Mouse (Mus musculus) kidney, embryonic 15.5 days (tissue): Measurements from ENCODE around the gene Yjefn3. TPM values are rescaled to one million over a fixed set of nuclear protein-coding genes. Genes with fewer than 3 reads are reported as not detected.
A peak's percentile ranks its signal among the peaks of the same experiment; 100 is the strongest.

Source experiments
- ATAC-seq: fragments of 200-750 bp; cut with Nextera tagmentation; replicated peaks from 2 replicates; pipeline ENCODE4 v1.8.0; 2017; ENCODE audit warnings: moderate TSS enrichment; ENCODE audit not compliant: low FRiP score
- H3K27ac ChIP-seq: fragments of 300-500 bp; sonication (generic); 2 replicates; pipeline ENCODE4 v1.5.1; 2015; ENCODE audit warnings: mild to moderate bottlenecking, inconsistent platforms
- H3K27me3 ChIP-seq: fragments of 300-500 bp; sonication (generic); 2 replicates; pipeline ENCODE4 v1.6.1; 2015; ENCODE audit warnings: inconsistent platforms
- H3K36me3 ChIP-seq: fragments of 300-500 bp; sonication (generic); 2 replicates; pipeline ENCODE4 v1.6.1; 2015; ENCODE audit warnings: inconsistent platforms
- H3K4me1 ChIP-seq: fragments of 300-500 bp; sonication (generic); 2 replicates; pipeline ENCODE4 v1.6.1; 2015; ENCODE audit warnings: inconsistent platforms
- H3K4me2 ChIP-seq: fragments of 300-500 bp; sonication (generic); 2 replicates; pipeline ENCODE4 v1.6.1; 2015; ENCODE audit warnings: moderate library complexity, mild to moderate bottlenecking, inconsistent platforms
- H3K4me3 ChIP-seq: fragments of 300-500 bp; sonication (generic); replicated peaks from 2 replicates; pipeline ENCODE4 v1.5.1; 2015; ENCODE audit warnings: mild to moderate bottlenecking, inconsistent platforms
- H3K9ac ChIP-seq: fragments of 300-500 bp; sonication (generic); 2 replicates; pipeline ENCODE4 v1.6.1; 2015; ENCODE audit warnings: mild to moderate bottlenecking, inconsistent platforms
- H3K9me3 ChIP-seq: fragments of 300-500 bp; sonication (generic); replicated peaks from 2 replicates; pipeline ENCODE4 v1.6.1; 2016; ENCODE audit warnings: inconsistent platforms
- WGBS: fragments of 180-500 bp; shearing (Covaris S2); methylation state at CpG from one replicate; pipeline ENCODE4 v1.1.7; 2015; ENCODE audit warnings: mixed read lengths; 5-methylcytosine and 5-hydroxymethylcytosine counted together
- polyA plus RNA-seq: library from polyadenylated mRNA; unstranded; fragments of >200 nt; fragmentation: Nextera tagmentation; extraction: Ambion mirVana; gene quantifications from 2 replicates; pipeline ENCODE4 v1.2.1, GENCODE M21; 2015

Yjefn3 gene
- polyA plus RNA-seq, 1 experiment from 2014 or later = 5.2 TPM

DNA sequence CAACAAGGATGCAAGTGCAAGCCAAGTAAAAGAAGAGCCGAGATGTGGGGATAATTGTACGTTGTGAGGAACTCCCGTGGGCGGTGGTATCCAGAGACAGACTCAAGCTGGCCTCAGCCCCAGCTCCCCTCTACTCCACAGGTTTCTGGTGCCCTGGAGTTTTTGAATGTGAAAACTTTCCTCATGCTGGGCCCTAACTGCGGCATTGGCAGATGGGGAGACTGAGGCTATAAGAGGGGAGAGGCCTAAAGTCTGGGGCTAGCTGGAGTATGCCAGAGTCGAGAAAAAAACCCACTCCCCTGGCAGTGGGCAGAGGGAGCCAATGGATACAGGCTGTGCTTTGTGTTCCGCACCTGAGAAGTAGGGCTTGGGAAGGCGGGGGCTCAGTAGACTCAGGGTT, 1.6 kb upstream of the Yjefn3 start:
- 0 out of 2 replicates have a peak overlapping the region, but pooled peaks have one; percentile 70 for H3K9ac ChIP-seq
- H3K9me3 ChIP-seq = no peaks in the 10 kb centered on the region
- H3K27ac ChIP-seq = no peak overlapping the region
- WGBS = 77% methylated on average over 8 of the region's 8 CpGs
- H3K4me2 ChIP-seq = peak overlapping the region; percentile 92
- peak overlapping the region; percentile 83 for H3K4me3 ChIP-seq
- no peaks in the 10 kb centered on the region for H3K27me3 ChIP-seq
- H3K36me3 ChIP-seq = peaks cover 25% of the 10 kb centered on the region
- no peak for ATAC-seq
- peaks cover 41% of the 10 kb centered on the region for H3K4me1 ChIP-seq

DNA sequence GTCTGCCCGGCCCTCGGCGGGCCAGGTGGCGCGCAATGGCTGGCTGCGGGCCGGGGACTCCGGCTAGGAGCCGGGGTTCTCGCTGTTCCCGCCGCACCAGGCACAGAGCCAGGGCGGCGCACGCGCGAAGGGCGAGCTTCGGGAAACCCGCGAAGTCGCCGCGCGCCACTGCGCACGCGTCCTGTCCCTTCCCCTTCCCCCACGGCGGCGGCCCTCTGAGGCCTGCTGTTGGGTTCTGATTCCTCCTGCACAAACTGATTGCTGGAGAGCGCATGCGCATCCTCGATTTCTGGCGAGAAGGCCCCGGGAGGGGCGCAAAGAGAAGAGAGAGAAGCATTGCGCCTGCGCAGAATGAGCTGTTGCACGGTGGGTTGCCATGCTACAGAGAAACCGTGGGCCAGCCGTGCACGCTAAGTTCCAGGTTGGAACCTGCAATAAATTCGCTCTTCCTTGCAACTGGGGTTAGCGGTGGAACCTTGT, 591 bp upstream of the Yjefn3 start:
- Histone ChIP-seq H3K9me3 (no peaks in the 10 kb centered on the region), H3K36me3 (peaks cover 23% of the 10 kb centered on the region), H3K4me2 (peak overlapping the region; percentile 92), H3K4me1 (peaks cover 47% of the 10 kb centered on the region), H3K4me3 (peak overlapping the region; percentile 83), H3K9ac (peak overlapping the region; percentile 70), H3K27me3 (no peaks in the 10 kb centered on the region), H3K27ac (peak overlapping the region; percentile 98)
- under 1% methylated on average over 45 of the region's 45 CpGs for WGBS
- peak; percentile 90 for ATAC-seq

DNA sequence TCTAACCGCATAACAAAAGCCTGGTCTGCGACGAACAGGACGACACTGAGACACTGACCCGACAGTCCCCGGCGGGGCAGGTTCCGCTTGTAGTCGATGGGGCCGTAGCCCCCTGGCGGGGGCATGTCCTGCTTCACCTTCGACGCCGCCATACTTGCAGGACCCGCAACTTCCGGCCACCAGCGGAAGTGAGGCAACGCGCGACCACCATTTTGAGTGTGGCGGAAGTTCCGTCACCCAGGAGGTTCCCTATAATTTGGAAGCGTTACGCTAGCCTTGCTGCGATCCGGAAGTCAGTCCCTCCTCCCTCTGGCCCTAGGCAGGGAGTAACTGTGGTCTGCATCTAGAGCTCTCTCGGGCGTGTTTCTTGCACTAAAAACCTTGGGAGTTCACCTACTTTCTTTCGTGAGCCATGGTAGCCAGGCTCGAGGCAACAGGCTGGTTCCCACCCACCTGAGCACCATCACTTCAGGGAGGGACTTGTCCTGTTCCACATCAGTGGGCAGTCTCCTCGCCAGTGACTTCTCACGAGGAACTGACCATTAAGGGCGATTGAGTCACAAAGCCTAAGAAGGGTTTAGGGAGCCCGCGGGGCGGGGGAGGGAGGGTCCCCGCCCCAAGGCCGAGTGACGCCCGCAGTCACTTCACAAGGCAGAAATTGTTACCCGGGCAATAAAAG, 889 bp downstream of the Yjefn3 start:
- Histone ChIP-seq H3K27ac (peak overlapping the region; percentile 98), H3K4me3 (peak overlapping the region; percentile 83), H3K9me3 (no peaks in the 10 kb centered on the region), H3K36me3 (peaks cover 24% of the 10 kb centered on the region; the same call in 1 of the 2 replicates), H3K27me3 (no peaks in the 10 kb centered on the region), H3K9ac (peak overlapping the region; percentile 70), H3K4me2 (peak overlapping the region; percentile 92), H3K4me1 (peaks cover 58% of the 10 kb centered on the region)
- 1% methylated on average over 41 of the region's 41 CpGs for WGBS
- peak; percentile 76 for ATAC-seq

DNA sequence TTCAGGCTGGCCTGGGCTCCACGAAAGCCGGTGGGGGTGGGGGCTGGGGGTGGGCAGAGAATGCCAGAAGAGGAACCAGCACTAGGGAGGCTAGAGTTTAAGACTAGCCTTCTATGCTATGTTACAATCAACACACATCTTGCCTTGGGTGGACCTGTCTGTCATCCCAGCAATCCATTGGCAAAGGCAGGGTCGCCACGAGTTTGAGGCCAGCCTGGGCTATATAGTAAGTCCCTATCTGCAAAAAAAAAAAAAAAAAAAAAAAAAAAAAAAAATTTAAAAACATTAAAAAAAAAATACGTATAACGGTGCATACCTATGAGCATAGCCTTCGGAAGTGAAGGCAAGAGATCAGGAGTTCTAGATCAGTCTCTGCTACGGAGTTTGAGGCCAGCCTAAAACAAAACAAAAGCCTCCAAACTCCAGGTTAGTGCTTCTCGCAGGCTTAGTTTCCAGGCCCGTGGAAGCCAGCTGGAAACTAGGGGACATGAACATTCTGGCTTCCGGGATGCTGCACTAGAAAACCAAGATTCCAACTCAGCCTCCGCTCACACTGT, 1.5 kb downstream of the Yjefn3 start:
- Histone ChIP-seq H3K27me3 (no peaks in the 10 kb centered on the region), H3K27ac (peak overlapping the region; percentile 98), H3K4me1 (peaks cover 64% of the 10 kb centered on the region), H3K4me3 (peak overlapping the region; percentile 83), H3K9ac (peak overlapping the region; percentile 70), H3K4me2 (peak overlapping the region; percentile 92), H3K9me3 (no peaks in the 10 kb centered on the region), H3K36me3 (peaks cover 30% of the 10 kb centered on the region; the same call in 1 of the 2 replicates)
- 15% methylated on average over 12 of the region's 12 CpGs for WGBS
- no peak for ATAC-seq

GRCm38 (mm10) chr8:69899876-69900275, 2.6 kb downstream of the Yjefn3 start:
- H3K4me3 ChIP-seq = no peak overlapping the region
- no peaks in the 10 kb centered on the region for H3K27me3 ChIP-seq
- ATAC-seq = no peak
- no peak overlapping the region for H3K9ac ChIP-seq
- H3K27ac ChIP-seq = no peak overlapping the region
- 81% methylated on average over 2 of the region's 2 CpGs for WGBS
- peaks cover 38% of the 10 kb centered on the region for H3K36me3 ChIP-seq
- H3K4me1 ChIP-seq = peaks cover 64% of the 10 kb centered on the region
- H3K4me2 ChIP-seq = no peak overlapping the region
- H3K9me3 ChIP-seq = no peaks in the 10 kb centered on the region

DNA sequence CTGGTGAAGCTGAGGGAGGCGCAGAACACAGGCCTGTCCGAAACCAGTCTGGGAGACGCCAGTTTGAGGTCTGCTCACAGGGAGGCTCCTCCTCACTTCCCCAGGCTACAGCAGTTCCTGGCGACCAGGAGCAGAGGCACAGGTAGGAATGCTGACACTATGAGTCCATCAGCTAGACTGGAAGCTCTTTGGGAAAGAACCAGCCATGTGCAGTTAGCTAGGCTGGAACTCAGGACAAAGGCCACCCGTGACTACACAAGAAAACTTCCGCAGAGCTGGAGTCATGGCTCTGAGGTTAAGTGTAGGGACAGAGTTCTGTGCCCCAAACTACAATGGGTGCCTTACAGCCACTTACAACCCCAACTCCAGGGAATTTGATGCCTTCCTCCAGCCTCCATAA, 4.7 kb downstream of the Yjefn3 start:
- Histone ChIP-seq H3K36me3 (peaks cover 58% of the 10 kb centered on the region), H3K4me1 (peaks cover 58% of the 10 kb centered on the region), H3K27me3 (no peaks in the 10 kb centered on the region), H3K4me2 (no peak overlapping the region), H3K9ac (no peak overlapping the region), H3K4me3 (no peak overlapping the region), H3K27ac (no peak overlapping the region), H3K9me3 (no peaks in the 10 kb centered on the region)
- no peak for ATAC-seq
- 89% methylated on average over 6 of the region's 6 CpGs for WGBS

- no peak for ATAC-seq
- Histone ChIP-seq H3K9me3 (no peaks in the 10 kb centered on the region), H3K9ac (no peak overlapping the region), H3K4me2 (no peak overlapping the region), H3K4me3 (no peak overlapping the region), H3K27me3 (peaks cover under 1% of the 10 kb centered on the region), H3K4me1 (peaks cover 45% of the 10 kb centered on the region), H3K36me3 (peaks cover 64% of the 10 kb centered on the region), H3K27ac (no peak overlapping the region)
- WGBS = 81% methylated on average over 4 of the region's 4 CpGs
Measured at GRCm38 (mm10) chr8:69895772-69896451, 6.6 kb downstream of the Yjefn3 start.

DNA sequence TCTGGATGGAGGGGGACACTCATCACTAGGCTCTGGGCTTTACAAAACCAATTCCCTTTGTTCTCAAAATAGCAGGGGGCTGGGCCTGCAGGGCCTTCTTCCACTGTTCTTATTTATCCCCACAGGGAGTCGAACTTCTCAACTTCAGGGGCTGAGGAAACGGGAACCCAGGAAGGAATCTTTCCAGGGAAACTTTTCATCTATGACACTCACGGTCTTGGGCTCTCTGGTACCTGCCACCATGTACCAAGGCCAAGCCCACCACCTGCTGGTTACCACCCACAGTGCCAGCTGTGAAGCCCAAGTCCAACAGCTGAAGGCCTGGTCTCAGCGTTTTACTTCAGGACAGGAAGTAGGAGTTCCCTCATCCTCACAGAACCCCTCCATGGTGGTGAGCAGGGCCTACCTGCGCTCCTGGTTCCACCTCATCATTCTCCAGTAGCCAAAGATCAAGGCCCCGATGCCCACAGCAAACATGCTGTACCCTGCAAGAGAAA, 7.6 kb downstream of the Yjefn3 start:
- H3K27me3 ChIP-seq = peaks cover 11% of the 10 kb centered on the region
- peaks cover 64% of the 10 kb centered on the region for H3K36me3 ChIP-seq
- H3K4me2 ChIP-seq = no peak overlapping the region
- no peak overlapping the region for H3K4me3 ChIP-seq
- WGBS = 67% methylated on average over 6 of the region's 6 CpGs
- ATAC-seq = no peak
- H3K9ac ChIP-seq = no peak overlapping the region
- no peak overlapping the region for H3K27ac ChIP-seq
- no peaks in the 10 kb centered on the region for H3K9me3 ChIP-seq
- peaks cover 34% of the 10 kb centered on the region for H3K4me1 ChIP-seq

DNA sequence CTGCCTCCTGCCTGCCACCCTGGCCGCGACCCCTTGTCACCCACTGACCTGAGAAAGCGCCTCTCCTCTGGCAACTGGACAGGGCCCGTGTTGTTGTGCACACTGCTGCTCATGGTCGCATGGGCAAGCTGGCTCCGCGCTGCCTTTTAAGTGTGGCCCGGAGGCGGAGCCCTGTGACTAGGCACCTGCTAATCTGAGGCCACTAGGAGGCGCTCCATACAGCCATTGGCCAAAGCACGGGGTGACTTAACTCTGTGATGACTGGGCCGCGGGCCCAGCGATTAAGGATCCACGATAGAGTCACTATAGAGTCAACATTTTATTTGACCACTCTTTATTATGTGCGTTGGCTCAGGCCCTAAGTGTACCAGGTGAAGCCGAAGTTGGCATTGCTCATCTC, 8.6 kb downstream of the Yjefn3 start:
- H3K36me3 ChIP-seq = peaks cover 60% of the 10 kb centered on the region
- peaks cover 35% of the 10 kb centered on the region for H3K4me1 ChIP-seq
- 43% methylated on average over 17 of the region's 17 CpGs for WGBS
- ATAC-seq = 0 out of 2 replicates have a peak, but pooled peaks have one; percentile 3
- peaks cover 21% of the 10 kb centered on the region for H3K27me3 ChIP-seq
- no peak overlapping the region for H3K27ac ChIP-seq
- H3K9me3 ChIP-seq = no peaks in the 10 kb centered on the region
- H3K4me3 ChIP-seq = no peak overlapping the region
- no peak overlapping the region for H3K4me2 ChIP-seq
- no peak overlapping the region for H3K9ac ChIP-seq

GRCm38 (mm10) chr8:69890813-69891241, 11.7 kb downstream of the Yjefn3 start:
- no peak for ATAC-seq
- Histone ChIP-seq H3K27me3 (peaks cover 51% of the 10 kb centered on the region), H3K9me3 (no peaks in the 10 kb centered on the region), H3K4me2 (no peak overlapping the region), H3K36me3 (peaks cover 34% of the 10 kb centered on the region), H3K4me1 (peaks cover 44% of the 10 kb centered on the region), H3K27ac (no peak overlapping the region), H3K4me3 (no peak overlapping the region), H3K9ac (no peak overlapping the region)
- 39% methylated on average over 19 of the region's 19 CpGs for WGBS

DNA sequence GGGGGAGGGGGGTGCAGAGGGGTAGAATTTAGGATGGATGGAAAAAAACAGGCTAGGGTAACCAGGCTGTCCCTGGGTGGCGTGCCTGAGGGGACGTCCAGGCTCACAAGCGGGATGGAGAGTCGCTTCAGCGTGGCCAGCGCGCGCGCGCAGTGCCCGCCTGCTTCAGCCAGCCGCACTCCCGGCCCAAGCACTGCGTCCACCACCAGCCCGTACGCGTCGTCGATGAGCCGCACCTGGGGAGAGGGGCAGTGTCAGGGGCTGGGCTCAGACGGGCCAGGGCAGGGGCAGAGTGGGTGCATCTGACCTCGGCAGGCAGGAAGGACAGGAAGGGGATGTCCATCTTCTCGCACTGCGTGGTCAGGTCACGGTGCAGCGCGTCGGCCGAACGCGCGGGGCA, 13.6 kb downstream of the Yjefn3 start:
- peaks cover 70% of the 10 kb centered on the region for H3K27me3 ChIP-seq
- peaks cover 17% of the 10 kb centered on the region for H3K36me3 ChIP-seq
- peak overlapping the region; percentile 31 for H3K4me3 ChIP-seq
- no peak overlapping the region for H3K27ac ChIP-seq
- H3K9me3 ChIP-seq = no peaks in the 10 kb centered on the region
- H3K4me1 ChIP-seq = peaks cover 42% of the 10 kb centered on the region
- peak; percentile 37; the same call in 1 of the 2 replicates for ATAC-seq
- WGBS = 5% methylated on average over 32 of the region's 32 CpGs
- H3K9ac ChIP-seq = no peak overlapping the region
- H3K4me2 ChIP-seq = peak overlapping the region; percentile 55
